Mouse (Mus musculus) spleen, adult 18-20 months (tissue): Measurements from ENCODE around the gene Nrm.

Experiments
- DNase-seq, 2 experiments: peaks; one replicate each; pipeline ENCODE4 v3.0.0; 2022; ENCODE audit warnings: mixed read lengths in 2 of 2

The Nrm gene

GRCm38 (mm10) chr17:35909186-35909918 lies 48.2 kb downstream of the Nrm start:
- DNase-seq, result no peak

GRCm38 (mm10) chr17:35909919-35910369 lies 48.8 kb downstream of the Nrm start, which contains the start of gene Atat1:
Gene Atat1 (minus strand): TSS chr17:35910075.
- peak; percentile 95 to 99 for DNase-seq

- no peak for DNase-seq
Measured at GRCm38 (mm10) chr17:35914975-35915374, 53.9 kb downstream of the Nrm start.
